Mouse (Mus musculus): ENCODE results near the gene Gjb3. TPM values are rescaled to one million over a fixed set of nuclear protein-coding genes. Genes with fewer than 3 reads are reported as not detected.

Gene Gjb3
- polyA plus RNA-seq, 1 experiment from 2014 or later = 8.0 TPM

GRCm38 (mm10) chr4:127329046-127329445, 1.6 kb downstream of the Gjb3 start:
- Histone ChIP-seq H3K4me3 (no peak overlapping the region; the same call in 1 of the 2 replicates), H3K9me3 (no peaks in the 10 kb centered on the region), H3K27me3 (replicated peaks; ENCODE audit: low read depth, poor library complexity, severe bottlenecking) (peaks cover 80% of the 10 kb centered on the region), H3K4me1 (peaks cover 47% of the 10 kb centered on the region), H3K36me3 (replicated peaks) (no peaks in the 10 kb centered on the region), H3K27ac (replicated peaks) (no peak overlapping the region; the same call in 1 of the 2 replicates)
- no peak for DNase-seq (ENCODE audit: low spot score)
- WGBS = 7% methylated on average over 3 of the region's 3 CpGs

- Histone ChIP-seq H3K4me1 (peaks cover 47% of the 10 kb centered on the region), H3K9me3 (no peaks in the 10 kb centered on the region), H3K27ac (replicated peaks) (no peak overlapping the region), H3K4me3 (no peak overlapping the region), H3K27me3 (replicated peaks; ENCODE audit: low read depth, poor library complexity, severe bottlenecking) (peaks cover 78% of the 10 kb centered on the region), H3K36me3 (replicated peaks) (no peaks in the 10 kb centered on the region)
- 70% methylated on average over 7 of the region's 7 CpGs for WGBS
- no peak for DNase-seq (ENCODE audit: low spot score)
These were observed 2.3 kb downstream of the Gjb3 start for GRCm38 (mm10) chr4:127328378-127328777.

GRCm38 (mm10) chr4:127327749-127328148, 2.9 kb downstream of the Gjb3 start:
- no peak for DNase-seq (ENCODE audit: low spot score)
- Histone ChIP-seq H3K4me3 (no peak overlapping the region), H3K36me3 (replicated peaks) (no peaks in the 10 kb centered on the region), H3K9me3 (no peaks in the 10 kb centered on the region), H3K27me3 (replicated peaks; ENCODE audit: low read depth, poor library complexity, severe bottlenecking) (peaks cover 73% of the 10 kb centered on the region), H3K27ac (replicated peaks) (no peak overlapping the region), H3K4me1 (peaks cover 47% of the 10 kb centered on the region)
- WGBS = 78% methylated on average over 6 of the region's 6 CpGs

DNA sequence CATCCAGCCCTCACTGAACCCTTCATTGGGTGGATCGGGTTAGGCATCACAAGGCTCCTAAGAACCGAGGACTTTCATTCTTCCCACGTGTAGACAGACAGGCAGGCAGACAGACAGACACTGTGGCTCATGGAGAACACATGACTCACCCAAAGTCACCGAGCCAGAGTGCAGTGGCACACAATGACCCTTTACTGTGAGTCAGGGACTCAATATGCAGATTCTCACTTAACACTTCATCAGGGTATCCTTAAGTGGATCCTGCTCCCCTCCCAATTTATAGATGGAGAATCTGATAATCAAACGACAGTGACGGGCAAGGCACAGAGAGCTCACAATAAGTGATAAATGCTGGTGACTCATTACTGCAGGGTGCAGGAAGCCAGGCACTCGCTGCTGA, 3.4 kb downstream of the Gjb3 start:
- H3K4me3 ChIP-seq = no peak overlapping the region
- peaks cover 68% of the 10 kb centered on the region for H3K27me3 ChIP-seq (replicated peaks; ENCODE audit: low read depth, poor library complexity, severe bottlenecking)
- H3K27ac ChIP-seq (replicated peaks) = no peak overlapping the region
- DNase-seq (ENCODE audit: low spot score) = no peak
- no peaks in the 10 kb centered on the region for H3K9me3 ChIP-seq
- H3K36me3 ChIP-seq (replicated peaks) = no peaks in the 10 kb centered on the region
- H3K4me1 ChIP-seq = peaks cover 47% of the 10 kb centered on the region
- WGBS = 76% methylated on average over 7 of the region's 7 CpGs

DNA sequence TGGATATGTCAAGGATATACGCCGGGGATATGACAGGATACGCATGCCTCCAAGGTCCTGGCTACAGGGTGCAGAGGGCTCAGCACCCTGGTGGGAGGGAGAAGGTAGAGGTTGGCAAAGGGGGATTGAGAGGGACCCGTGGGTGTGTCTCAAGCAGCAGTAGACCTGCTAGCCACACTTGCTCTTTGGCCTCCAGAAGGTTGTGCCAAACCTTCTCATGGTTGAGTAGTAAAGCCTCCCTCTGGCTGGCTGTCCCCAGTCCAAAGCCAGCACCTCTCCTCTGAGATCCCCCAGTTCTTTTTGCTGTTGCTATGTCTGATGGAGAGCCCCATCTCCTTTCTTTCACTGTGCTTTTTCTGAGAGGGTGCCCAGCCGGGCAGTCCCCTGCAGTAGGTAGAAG, 5.4 kb downstream of the Gjb3 start:
- no peaks in the 10 kb centered on the region for H3K36me3 ChIP-seq (replicated peaks)
- no peak overlapping the region for H3K4me3 ChIP-seq
- peaks cover 30% of the 10 kb centered on the region for H3K4me1 ChIP-seq
- no peak for DNase-seq (ENCODE audit: low spot score)
- peaks cover 48% of the 10 kb centered on the region for H3K27me3 ChIP-seq (replicated peaks; ENCODE audit: low read depth, poor library complexity, severe bottlenecking)
- 90% methylated on average over 5 of the region's 5 CpGs for WGBS
- no peaks in the 10 kb centered on the region for H3K9me3 ChIP-seq
- H3K27ac ChIP-seq (replicated peaks) = no peak overlapping the region

GRCm38 (mm10) chr4:127324759-127325158, 5.9 kb downstream of the Gjb3 start:
- Histone ChIP-seq H3K27ac (replicated peaks) (no peak overlapping the region), H3K36me3 (replicated peaks) (no peaks in the 10 kb centered on the region), H3K9me3 (no peaks in the 10 kb centered on the region), H3K4me3 (no peak overlapping the region), H3K4me1 (peaks cover 25% of the 10 kb centered on the region), H3K27me3 (replicated peaks; ENCODE audit: low read depth, poor library complexity, severe bottlenecking) (peaks cover 43% of the 10 kb centered on the region)
- 9% methylated on average over 6 of the region's 6 CpGs for WGBS
- DNase-seq (ENCODE audit: low spot score) = peak; percentile 88

DNA sequence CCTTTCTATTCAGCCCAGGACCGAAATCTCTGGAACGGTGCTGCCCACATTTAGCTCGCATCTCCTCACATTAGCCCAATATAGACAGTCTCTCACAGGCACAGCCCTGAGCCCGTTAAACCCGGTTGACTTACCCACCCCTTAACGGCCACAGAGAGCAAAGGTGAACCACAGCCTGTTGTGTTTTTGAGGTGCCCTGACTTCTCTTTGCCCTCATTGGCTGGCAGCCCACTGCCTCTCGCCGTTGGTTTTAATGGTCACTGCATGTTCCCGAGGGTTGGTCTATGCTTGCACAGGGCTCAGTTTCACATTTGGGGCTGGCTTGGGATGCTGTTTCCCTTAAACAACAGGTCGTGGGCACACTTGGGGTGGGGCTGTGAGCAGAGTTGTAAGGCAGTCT, 6.3 kb downstream of the Gjb3 start:
- no peaks in the 10 kb centered on the region for H3K36me3 ChIP-seq (replicated peaks)
- no peaks in the 10 kb centered on the region for H3K9me3 ChIP-seq
- no peak overlapping the region for H3K27ac ChIP-seq (replicated peaks)
- no peak overlapping the region for H3K4me3 ChIP-seq
- DNase-seq (ENCODE audit: low spot score) = no peak
- peaks cover 39% of the 10 kb centered on the region for H3K27me3 ChIP-seq (replicated peaks; ENCODE audit: low read depth, poor library complexity, severe bottlenecking)
- 80% methylated on average over 10 of the region's 10 CpGs for WGBS
- H3K4me1 ChIP-seq = peaks cover 20% of the 10 kb centered on the region

DNA sequence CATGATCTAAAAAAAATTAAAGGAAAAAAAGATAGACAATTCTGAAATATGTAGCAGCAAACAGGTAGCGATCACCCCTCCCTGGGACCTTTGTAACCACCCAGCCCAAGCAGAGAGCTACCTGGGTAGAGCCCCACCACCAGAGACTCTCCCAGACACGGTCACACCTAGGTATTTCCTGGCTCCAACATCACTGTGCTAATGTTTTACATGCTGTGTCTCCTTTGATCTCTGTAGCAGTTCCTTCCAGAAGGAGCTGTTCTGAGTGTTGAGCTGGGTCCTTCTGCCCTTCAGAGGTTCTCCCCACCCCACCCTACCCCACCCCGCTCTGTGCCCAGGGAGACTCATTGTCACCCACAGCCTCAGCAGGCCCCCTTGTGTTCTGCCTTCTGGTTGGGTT, 7.0 kb downstream of the Gjb3 start:
- H3K27ac ChIP-seq (replicated peaks) = no peak overlapping the region
- no peak for DNase-seq (ENCODE audit: low spot score)
- peaks cover 32% of the 10 kb centered on the region for H3K27me3 ChIP-seq (replicated peaks; ENCODE audit: low read depth, poor library complexity, severe bottlenecking)
- H3K36me3 ChIP-seq (replicated peaks) = no peaks in the 10 kb centered on the region
- H3K9me3 ChIP-seq = no peaks in the 10 kb centered on the region
- WGBS = 89% methylated on average over 3 of the region's 3 CpGs
- peaks cover 15% of the 10 kb centered on the region; the same call in 1 of the 2 replicates for H3K4me1 ChIP-seq
- H3K4me3 ChIP-seq = no peak overlapping the region

DNA sequence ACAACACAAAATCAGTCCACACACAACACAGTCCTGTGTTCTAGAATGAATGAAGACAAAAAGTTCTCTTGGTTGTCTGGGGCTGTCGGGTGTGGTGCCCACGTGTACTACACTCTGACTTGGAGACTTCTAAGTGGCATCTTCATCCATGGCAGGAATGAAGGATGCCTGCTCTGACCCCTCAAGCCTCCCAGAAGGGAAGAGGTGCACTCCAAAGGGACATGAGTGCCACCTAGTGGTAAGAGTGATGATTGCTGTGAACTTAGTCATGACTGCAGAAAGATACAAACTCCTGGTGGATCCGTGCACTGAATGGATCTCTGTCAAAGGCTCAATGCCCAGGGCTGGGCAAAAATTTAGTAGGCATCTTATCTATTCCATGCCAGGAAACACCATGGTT, 11.0 kb downstream of the Gjb3 start:
- DNase-seq (ENCODE audit: low spot score) = peak; percentile 66
- 7% methylated on average over 3 of the region's 3 CpGs for WGBS
- Histone ChIP-seq H3K36me3 (replicated peaks) (no peaks in the 10 kb centered on the region), H3K9me3 (no peaks in the 10 kb centered on the region), H3K4me3 (no peak overlapping the region), H3K27me3 (replicated peaks; ENCODE audit: low read depth, poor library complexity, severe bottlenecking) (peaks cover 18% of the 10 kb centered on the region), H3K4me1 (no peaks in the 10 kb centered on the region; the same call in 1 of the 2 replicates), H3K27ac (replicated peaks) (no peak overlapping the region)

GRCm38 (mm10) chr4:127317143-127317542, 13.5 kb downstream of the Gjb3 start:
- DNase-seq (ENCODE audit: low spot score) = no peak
- Histone ChIP-seq H3K9me3 (no peaks in the 10 kb centered on the region), H3K27me3 (replicated peaks; ENCODE audit: low read depth, poor library complexity, severe bottlenecking) (peaks cover 42% of the 10 kb centered on the region), H3K27ac (replicated peaks) (no peak overlapping the region), H3K36me3 (replicated peaks) (no peaks in the 10 kb centered on the region), H3K4me3 (no peak overlapping the region), H3K4me1 (peaks cover 24% of the 10 kb centered on the region)
- 57% methylated on average over 4 of the region's 4 CpGs for WGBS

GRCm38 (mm10) chr4:127315753-127316152, 14.9 kb downstream of the Gjb3 start:
- peaks cover 54% of the 10 kb centered on the region for H3K27me3 ChIP-seq (replicated peaks; ENCODE audit: low read depth, poor library complexity, severe bottlenecking)

GRCm38 (mm10) chr4:127314585-127314984, 16.1 kb downstream of the Gjb3 start:
- DNase-seq (ENCODE audit: low spot score) = no peak
- no peaks in the 10 kb centered on the region for H3K9me3 ChIP-seq
- H3K27me3 ChIP-seq (replicated peaks; ENCODE audit: low read depth, poor library complexity, severe bottlenecking) = peaks cover 57% of the 10 kb centered on the region
- H3K27ac ChIP-seq (replicated peaks) = 0 out of 2 replicates have a peak overlapping the region, but pooled peaks have one; percentile 19
- H3K4me1 ChIP-seq = peaks cover 24% of the 10 kb centered on the region
- H3K4me3 ChIP-seq = peak overlapping the region; percentile 66; the same call in 1 of the 2 replicates
- WGBS = 44% methylated on average over 9 of the region's 9 CpGs
- H3K36me3 ChIP-seq (replicated peaks) = no peaks in the 10 kb centered on the region

More at GRCm38 (mm10) chr4:127315753-127316152, 14.9 kb downstream of the Gjb3 start:
- no peaks in the 10 kb centered on the region for H3K9me3 ChIP-seq
- no peaks in the 10 kb centered on the region for H3K36me3 ChIP-seq (replicated peaks)
- DNase-seq (ENCODE audit: low spot score) = no peak
- 81% methylated on average over 8 of the region's 8 CpGs for WGBS
- H3K27ac ChIP-seq (replicated peaks) = no peak overlapping the region
- H3K4me3 ChIP-seq = no peak overlapping the region
- peaks cover 24% of the 10 kb centered on the region for H3K4me1 ChIP-seq

DNA sequence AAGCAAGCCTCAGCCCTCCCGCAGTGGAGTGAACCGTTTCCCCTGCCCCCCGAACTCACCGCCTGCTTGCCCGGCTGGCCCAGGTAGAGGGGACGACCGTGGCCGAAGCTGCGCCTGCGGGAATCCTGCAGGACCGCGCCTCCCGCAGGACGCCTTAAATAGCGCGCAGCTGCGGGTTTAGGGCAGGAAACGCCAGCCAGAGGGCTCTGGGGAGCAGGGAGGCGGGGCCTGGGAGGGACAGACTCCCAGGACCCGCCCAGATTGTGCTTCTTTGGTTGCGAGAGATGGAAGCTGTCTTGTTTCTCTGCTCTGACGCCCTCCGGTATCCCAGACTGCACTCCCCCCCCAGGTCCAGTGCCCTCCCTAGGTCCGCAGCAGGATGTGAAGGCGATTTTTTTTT, 16.8 kb downstream of the Gjb3 start, which contains the start of gene Gja4:
TSS of gene Gja4 (minus strand) at position 179 of the 400 bp plus-strand sequence.
- DNase-seq (ENCODE audit: low spot score) = peak; percentile 79
- no peaks in the 10 kb centered on the region for H3K36me3 ChIP-seq (replicated peaks)
- no peaks in the 10 kb centered on the region for H3K9me3 ChIP-seq
- H3K4me3 ChIP-seq = peak within 1 kb of the TSS; percentile 66
- peaks cover 24% of the 10 kb centered on the region for H3K4me1 ChIP-seq
- peaks cover 57% of the 10 kb centered on the region for H3K27me3 ChIP-seq (replicated peaks; ENCODE audit: low read depth, poor library complexity, severe bottlenecking)
- under 1% methylated on average over 25 of the region's 25 CpGs for WGBS
- H3K27ac ChIP-seq (replicated peaks) = peak within 1 kb of the TSS; percentile 75

Data from embryonic facial prominence, embryonic 10.5 days (tissue).